Mouse (Mus musculus): Measurements from ENCODE around the gene Catsperd. TPM values are rescaled to one million over a fixed set of nuclear protein-coding genes. Genes with fewer than 3 reads are reported as not detected.

The Catsperd gene
- polyA plus RNA-seq, 1 experiment from 2014 or later = 0.93 TPM

GRCm38 (mm10) chr17:56684649-56685048, 56.7 kb downstream of the Catsperd start:
- Histone ChIP-seq H3K4me1 (ENCODE audit: control insufficient read depth, insufficient read depth, low read length) (no peaks in the 10 kb centered on the region), H3K4me3 (ENCODE audit: low read depth, low read length) (no peak overlapping the region), H3K9me3 (ENCODE audit: control insufficient read depth, low read length) (no peaks in the 10 kb centered on the region), H3K27ac (ENCODE audit: low read depth, low read length) (no peak overlapping the region), H3K4me2 (no peak overlapping the region), H3K27me3 (ENCODE audit: control insufficient read depth, insufficient read depth, low read length) (no peaks in the 10 kb centered on the region), H3K36me3 (ENCODE audit: control insufficient read depth, insufficient read depth, low read length) (peaks cover 17% of the 10 kb centered on the region), H3K9ac (ENCODE audit: low read length) (no peak overlapping the region)
- DNase-seq (ENCODE audit: low spot score, missing footprints) (peak; percentile 51), ATAC-seq (ENCODE audit: low FRiP score) (no peak)
- WGBS = 86% methylated on average over 2 of the region's 2 CpGs

GRCm38 (mm10) chr17:56686801-56687200, 58.9 kb downstream of the Catsperd start:
- WGBS = 88% methylated on average over 4 of the region's 4 CpGs
- no peaks in the 10 kb centered on the region for H3K9me3 ChIP-seq (ENCODE audit: control insufficient read depth, low read length)
- no peak overlapping the region for H3K4me2 ChIP-seq
- peaks cover 13% of the 10 kb centered on the region for H3K36me3 ChIP-seq (ENCODE audit: control insufficient read depth, insufficient read depth, low read length)
- no peak overlapping the region for H3K9ac ChIP-seq (ENCODE audit: low read length)
- H3K27me3 ChIP-seq (ENCODE audit: control insufficient read depth, insufficient read depth, low read length) = no peaks in the 10 kb centered on the region
- DNase-seq (ENCODE audit: low spot score, missing footprints) = no peak
- ATAC-seq (ENCODE audit: low FRiP score) = no peak
- no peak overlapping the region for H3K4me3 ChIP-seq (ENCODE audit: low read depth, low read length)
- no peaks in the 10 kb centered on the region for H3K4me1 ChIP-seq (ENCODE audit: control insufficient read depth, insufficient read depth, low read length)
- no peak overlapping the region for H3K27ac ChIP-seq (ENCODE audit: low read depth, low read length)

- Histone ChIP-seq H3K4me1 (ENCODE audit: control insufficient read depth, insufficient read depth, low read length) (no peaks in the 10 kb centered on the region), H3K27me3 (ENCODE audit: control insufficient read depth, insufficient read depth, low read length) (no peaks in the 10 kb centered on the region), H3K27ac (ENCODE audit: low read depth, low read length) (no peak overlapping the region), H3K4me2 (no peak overlapping the region), H3K4me3 (ENCODE audit: low read depth, low read length) (no peak overlapping the region), H3K9ac (ENCODE audit: low read length) (no peak overlapping the region), H3K36me3 (ENCODE audit: control insufficient read depth, insufficient read depth, low read length) (peaks cover 13% of the 10 kb centered on the region), H3K9me3 (ENCODE audit: control insufficient read depth, low read length) (no peaks in the 10 kb centered on the region)
- DNase-seq (ENCODE audit: low spot score, missing footprints) (no peak), ATAC-seq (ENCODE audit: low FRiP score) (no peak)
Observed at GRCm38 (mm10) chr17:56688045-56688444, 60.1 kb downstream of the Catsperd start.

- H3K36me3 ChIP-seq (ENCODE audit: control insufficient read depth, insufficient read depth, low read length) = peaks cover 13% of the 10 kb centered on the region
Observed at GRCm38 (mm10) chr17:56688689-56689088, 60.7 kb downstream of the Catsperd start.

GRCm38 (mm10) chr17:56693395-56693794, 65.5 kb downstream of the Catsperd start:
- Histone ChIP-seq H3K27me3 (ENCODE audit: control insufficient read depth, insufficient read depth, low read length) (no peaks in the 10 kb centered on the region), H3K9me3 (ENCODE audit: control insufficient read depth, low read length) (no peaks in the 10 kb centered on the region), H3K4me1 (ENCODE audit: control insufficient read depth, insufficient read depth, low read length) (no peaks in the 10 kb centered on the region), H3K27ac (ENCODE audit: low read depth, low read length) (no peak overlapping the region), H3K9ac (ENCODE audit: low read length) (no peak overlapping the region), H3K36me3 (ENCODE audit: control insufficient read depth, insufficient read depth, low read length) (peaks cover 22% of the 10 kb centered on the region; the same call in 1 of the 2 replicates), H3K4me2 (no peak overlapping the region), H3K4me3 (ENCODE audit: low read depth, low read length) (no peak overlapping the region)
- DNase-seq (ENCODE audit: low spot score, missing footprints) = no peak
- no peak for ATAC-seq (ENCODE audit: low FRiP score)
- 88% methylated on average over 1 of the region's 1 CpGs for WGBS

More at GRCm38 (mm10) chr17:56688689-56689088, 60.7 kb downstream of the Catsperd start:
- Histone ChIP-seq H3K4me2 (no peak overlapping the region), H3K9ac (ENCODE audit: low read length) (no peak overlapping the region), H3K9me3 (ENCODE audit: control insufficient read depth, low read length) (no peaks in the 10 kb centered on the region), H3K27ac (ENCODE audit: low read depth, low read length) (no peak overlapping the region), H3K27me3 (ENCODE audit: control insufficient read depth, insufficient read depth, low read length) (no peaks in the 10 kb centered on the region), H3K4me3 (ENCODE audit: low read depth, low read length) (no peak overlapping the region), H3K4me1 (ENCODE audit: control insufficient read depth, insufficient read depth, low read length) (no peaks in the 10 kb centered on the region)
- DNase-seq (ENCODE audit: low spot score, missing footprints) (no peak), ATAC-seq (ENCODE audit: low FRiP score) (no peak)
- 88% methylated on average over 2 of the region's 2 CpGs for WGBS

- Histone ChIP-seq H3K27ac (ENCODE audit: low read depth, low read length) (no peak overlapping the region), H3K9ac (ENCODE audit: low read length) (no peak overlapping the region), H3K4me1 (ENCODE audit: control insufficient read depth, insufficient read depth, low read length) (no peaks in the 10 kb centered on the region), H3K27me3 (ENCODE audit: control insufficient read depth, insufficient read depth, low read length) (no peaks in the 10 kb centered on the region), H3K4me3 (ENCODE audit: low read depth, low read length) (no peak overlapping the region), H3K36me3 (ENCODE audit: control insufficient read depth, insufficient read depth, low read length) (peaks cover 23% of the 10 kb centered on the region; the same call in 1 of the 2 replicates), H3K4me2 (no peak overlapping the region), H3K9me3 (ENCODE audit: control insufficient read depth, low read length) (no peaks in the 10 kb centered on the region)
- 90% methylated on average over 6 of the region's 6 CpGs for WGBS
- no peak for ATAC-seq (ENCODE audit: low FRiP score)
- DNase-seq (ENCODE audit: low spot score, missing footprints) = no peak
Observed at GRCm38 (mm10) chr17:56693851-56694310, 65.9 kb downstream of the Catsperd start.

- no peak for ATAC-seq (ENCODE audit: low FRiP score)
- Histone ChIP-seq H3K4me2 (no peak overlapping the region), H3K27ac (ENCODE audit: low read depth, low read length) (no peak overlapping the region), H3K4me1 (ENCODE audit: control insufficient read depth, insufficient read depth, low read length) (no peaks in the 10 kb centered on the region), H3K27me3 (ENCODE audit: control insufficient read depth, insufficient read depth, low read length) (no peaks in the 10 kb centered on the region), H3K4me3 (ENCODE audit: low read depth, low read length) (no peak overlapping the region), H3K9ac (ENCODE audit: low read length) (no peak overlapping the region), H3K9me3 (ENCODE audit: control insufficient read depth, low read length) (no peaks in the 10 kb centered on the region), H3K36me3 (ENCODE audit: control insufficient read depth, insufficient read depth, low read length) (peaks cover 52% of the 10 kb centered on the region)
- no peak for DNase-seq (ENCODE audit: low spot score, missing footprints)
- 94% methylated on average over 2 of the region's 2 CpGs for WGBS
Observed at GRCm38 (mm10) chr17:56700451-56700850, 72.5 kb downstream of the Catsperd start.

GRCm38 (mm10) chr17:56703038-56703437, 75.1 kb downstream of the Catsperd start:
- H3K4me1 ChIP-seq (ENCODE audit: control insufficient read depth, insufficient read depth, low read length) = no peaks in the 10 kb centered on the region
- no peak overlapping the region for H3K4me3 ChIP-seq (ENCODE audit: low read depth, low read length)
- H3K27me3 ChIP-seq (ENCODE audit: control insufficient read depth, insufficient read depth, low read length) = no peaks in the 10 kb centered on the region
- no peak overlapping the region for H3K4me2 ChIP-seq
- ATAC-seq (ENCODE audit: low FRiP score) = no peak
- no peak for DNase-seq (ENCODE audit: low spot score, missing footprints)
- no peak overlapping the region for H3K9ac ChIP-seq (ENCODE audit: low read length)
- WGBS = 87% methylated on average over 4 of the region's 4 CpGs
- peaks cover 60% of the 10 kb centered on the region for H3K36me3 ChIP-seq (ENCODE audit: control insufficient read depth, insufficient read depth, low read length)
- H3K9me3 ChIP-seq (ENCODE audit: control insufficient read depth, low read length) = no peaks in the 10 kb centered on the region
- H3K27ac ChIP-seq (ENCODE audit: low read depth, low read length) = no peak overlapping the region

GRCm38 (mm10) chr17:56706515-56706914, 78.6 kb downstream of the Catsperd start:
- no peaks in the 10 kb centered on the region for H3K4me1 ChIP-seq (ENCODE audit: control insufficient read depth, insufficient read depth, low read length)
- ATAC-seq (ENCODE audit: low FRiP score) = no peak
- WGBS = 87% methylated on average over 1 of the region's 1 CpGs
- H3K9ac ChIP-seq (ENCODE audit: low read length) = no peak overlapping the region
- H3K36me3 ChIP-seq (ENCODE audit: control insufficient read depth, insufficient read depth, low read length) = peaks cover 69% of the 10 kb centered on the region
- no peak overlapping the region for H3K4me3 ChIP-seq (ENCODE audit: low read depth, low read length)
- no peaks in the 10 kb centered on the region for H3K9me3 ChIP-seq (ENCODE audit: control insufficient read depth, low read length)
- H3K27ac ChIP-seq (ENCODE audit: low read depth, low read length) = no peak overlapping the region
- no peaks in the 10 kb centered on the region for H3K27me3 ChIP-seq (ENCODE audit: control insufficient read depth, insufficient read depth, low read length)
- no peak overlapping the region for H3K4me2 ChIP-seq
- DNase-seq (ENCODE audit: low spot score, missing footprints) = no peak

Measured in midbrain, embryonic 11.5 days (tissue).